Mouse (Mus musculus) heart, postnatal 0 days (tissue): ENCODE data around the gene Stradb. TPM values are rescaled to one million over a fixed set of nuclear protein-coding genes. Genes with fewer than 3 reads are reported as not detected.

Source experiments
- ATAC-seq: fragments of 200-750 bp; cut with Nextera tagmentation; 2 replicates; pipeline ENCODE4 v1.8.0; 2017; ENCODE audit warnings: low read depth, moderate number of reproducible peaks, moderate library complexity; ENCODE audit not compliant: insufficient read depth
- DNase-seq: peaks from one replicate; pipeline ENCODE4 v3.0.0-alpha.2; 2016; ENCODE audit warnings: low spot score
- H3K27ac ChIP-seq: fragments of 300-500 bp; sonication (generic); 2 replicates; pipeline ENCODE4 v1.5.1; 2014; ENCODE audit warnings: low read depth, mild to moderate bottlenecking
- H3K27me3 ChIP-seq: fragments of 300-500 bp; sonication (generic); 2 replicates; pipeline ENCODE4 v1.6.1; 2014; ENCODE audit warnings: low read length, mixed read lengths; ENCODE audit not compliant: control insufficient read depth, insufficient read depth
- H3K36me3 ChIP-seq: fragments of 300-500 bp; sonication (generic); replicated peaks from 2 replicates; pipeline ENCODE4 v1.6.1; 2014; ENCODE audit warnings: low read length, mixed read lengths; ENCODE audit not compliant: control insufficient read depth, insufficient read depth
- H3K4me1 ChIP-seq: fragments of 300-500 bp; sonication (generic); 2 replicates; pipeline ENCODE4 v1.6.1; 2014; ENCODE audit warnings: antibody characterized with exemption; ENCODE audit not compliant: control insufficient read depth, insufficient read depth
- H3K4me2 ChIP-seq: fragments of 300-500 bp; sonication (generic); 2 replicates; pipeline ENCODE4 v1.6.1; 2014; ENCODE audit warnings: low read depth, mild to moderate bottlenecking, low read length, moderate library complexity
- H3K4me3 ChIP-seq: fragments of 300-500 bp; sonication (generic); 2 replicates; pipeline ENCODE4 v1.5.1; 2014; ENCODE audit warnings: low read depth, low read length
- H3K9ac ChIP-seq: fragments of 300-500 bp; sonication (generic); replicated peaks from 2 replicates; pipeline ENCODE4 v1.6.1; 2014; ENCODE audit warnings: low read depth, low read length, mixed read lengths
- H3K9me3 ChIP-seq: fragments of 300-500 bp; sonication (generic); replicated peaks from 2 replicates; pipeline ENCODE4 v1.6.1; 2016; ENCODE audit warnings: low read length; ENCODE audit not compliant: control insufficient read depth
- CTCF ChIP-seq: IDR thresholded peaks from 2 replicates; pipeline ENCODE4 v1.5.1; 2016; ENCODE audit warnings: antibody characterized with exemption, control low read depth, low read depth
- EP300 ChIP-seq: IDR thresholded peaks from 2 replicates; pipeline ENCODE4 v1.6.1; 2016; ENCODE audit warnings: antibody characterized with exemption, low read depth
- WGBS: fragments of 180-500 bp; shearing (Covaris S2); extraction: QIAGEN DNeasy Blood & Tissue Kit; methylation state at CpG from one replicate; pipeline ENCODE4 v1.1.7; 2014; 5-methylcytosine and 5-hydroxymethylcytosine counted together
- polyA plus RNA-seq: library from polyadenylated mRNA; unstranded; fragments of >200 nt; fragmentation: Nextera tagmentation; extraction: Ambion mirVana; gene quantifications from 2 replicates; pipeline ENCODE4 v1.2.1, GENCODE M21; 2015
- total RNA-seq: library from RNA; depleted of rRNA; stranded (reverse); fragments of >200 nt; gene quantifications from 2 replicates; pipeline ENCODE4 v1.2.3, GENCODE M21; 2014; ENCODE audit warnings: low replicate concordance

Stradb gene
- total and polyA plus RNA-seq, 2 experiments from 2014 or later = 22.7 to 25.1 TPM

GRCm38 (mm10) chr1:58962418-58962817 lies 10.9 kb upstream of the Stradb start:
- WGBS = 56% methylated on average over 5 of the region's 5 CpGs
- H3K27ac ChIP-seq = no peak overlapping the region
- H3K4me1 ChIP-seq = peaks cover 50% of the 10 kb centered on the region
- H3K9ac ChIP-seq = no peak overlapping the region
- no peak for DNase-seq
- H3K4me2 ChIP-seq = no peak overlapping the region
- H3K4me3 ChIP-seq = no peak overlapping the region
- no peaks in the 10 kb centered on the region for H3K27me3 ChIP-seq
- no peak for ATAC-seq
- H3K9me3 ChIP-seq = no peaks in the 10 kb centered on the region
- H3K36me3 ChIP-seq = no peaks in the 10 kb centered on the region
- TF ChIP-seq EP300 (no peak), CTCF (no peak)

GRCm38 (mm10) chr1:58962865-58963264 lies 10.5 kb upstream of the Stradb start:
- H3K27me3 ChIP-seq = no peaks in the 10 kb centered on the region
- H3K9ac ChIP-seq = no peak overlapping the region
- DNase-seq (no peak), ATAC-seq (no peak)
- no peak overlapping the region for H3K4me2 ChIP-seq
- TF ChIP-seq EP300 (no peak), CTCF (no peak)
- no peaks in the 10 kb centered on the region for H3K9me3 ChIP-seq
- H3K4me1 ChIP-seq = peaks cover 46% of the 10 kb centered on the region
- H3K36me3 ChIP-seq = no peaks in the 10 kb centered on the region
- H3K4me3 ChIP-seq = no peak overlapping the region
- no peak overlapping the region for H3K27ac ChIP-seq

DNA sequence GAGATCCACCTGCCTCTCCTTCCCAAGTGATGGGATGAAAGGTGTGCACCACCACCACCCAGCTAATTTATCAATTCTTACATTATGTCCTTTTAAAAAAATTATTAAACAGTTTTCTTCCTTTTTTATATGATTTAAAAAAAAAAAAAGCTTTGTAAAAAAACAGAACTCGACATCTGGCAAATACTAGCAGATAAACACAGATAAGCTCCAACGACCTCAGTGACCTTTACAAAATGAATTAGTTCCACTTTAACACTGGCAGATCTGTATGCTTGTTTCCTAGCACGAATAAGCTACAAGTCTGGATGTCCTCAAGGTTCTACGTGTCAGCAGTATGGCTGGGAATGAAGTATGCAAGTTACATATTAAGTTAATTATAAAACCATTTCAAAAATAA lies 5.8 kb upstream of the Stradb start:
- H3K27ac ChIP-seq = no peak overlapping the region
- no peaks in the 10 kb centered on the region for H3K36me3 ChIP-seq
- WGBS = 33% methylated on average over 4 of the region's 4 CpGs
- no peak overlapping the region for H3K4me2 ChIP-seq
- no peak overlapping the region for H3K9ac ChIP-seq
- DNase-seq (no peak), ATAC-seq (no peak)
- H3K4me1 ChIP-seq = peaks cover 48% of the 10 kb centered on the region
- no peaks in the 10 kb centered on the region for H3K27me3 ChIP-seq
- H3K4me3 ChIP-seq = no peak overlapping the region
- TF ChIP-seq EP300 = no peak
- TF ChIP-seq CTCF = no peak
- H3K9me3 ChIP-seq = no peaks in the 10 kb centered on the region

- WGBS = 26% methylated on average over 5 of the region's 5 CpGs
- Histone ChIP-seq H3K9me3 (no peaks in the 10 kb centered on the region), H3K9ac (peak overlapping the region; percentile 33; the same call in 1 of the 2 replicates), H3K36me3 (no peaks in the 10 kb centered on the region), H3K4me3 (peak overlapping the region; percentile 8; the same call in 1 of the 2 replicates), H3K4me1 (peaks cover 53% of the 10 kb centered on the region), H3K27me3 (no peaks in the 10 kb centered on the region), H3K4me2 (peak overlapping the region; percentile 89), H3K27ac (peak overlapping the region; percentile 47)
- DNase-seq (no peak), ATAC-seq (no peak)
- TF ChIP-seq EP300 (no peak), CTCF (no peak)
These were observed 3.3 kb upstream of the Stradb start for GRCm38 (mm10) chr1:58970054-58970453.

DNA sequence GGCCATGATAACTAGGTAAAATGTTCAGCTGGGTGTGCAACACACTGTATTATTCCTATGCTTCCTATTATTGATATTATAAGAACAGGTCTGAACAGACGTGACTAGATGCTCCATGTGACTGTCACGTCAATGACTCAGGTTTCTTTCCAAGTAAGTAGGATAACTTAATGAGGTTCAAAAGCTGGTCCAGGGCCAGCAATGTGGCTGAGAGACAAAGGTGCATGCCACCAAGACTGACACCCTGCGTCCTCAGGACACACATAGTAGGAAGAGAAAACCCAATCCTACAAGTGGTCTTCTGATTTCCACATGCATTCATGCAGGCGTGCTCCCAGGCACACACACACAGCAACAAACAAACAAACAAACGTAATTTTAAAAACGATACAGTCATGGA lies 2.2 kb upstream of the Stradb start:
- 62% methylated on average over 6 of the region's 6 CpGs for WGBS
- Histone ChIP-seq H3K4me2 (peak overlapping the region; percentile 89), H3K4me3 (peak overlapping the region; percentile 83; the same call in 1 of the 2 replicates), H3K4me1 (peaks cover 56% of the 10 kb centered on the region), H3K9ac (no peak overlapping the region), H3K9me3 (no peaks in the 10 kb centered on the region), H3K36me3 (no peaks in the 10 kb centered on the region), H3K27ac (0 out of 2 replicates have a peak overlapping the region, but pooled peaks have one; percentile 47), H3K27me3 (no peaks in the 10 kb centered on the region)
- DNase-seq = no peak
- ATAC-seq = no peak
- no peak for TF ChIP-seq EP300

GRCm38 (mm10) chr1:58972851-58973365 lies 414 bp upstream of the Stradb start:
- H3K27me3 ChIP-seq = no peaks in the 10 kb centered on the region
- no peak for TF ChIP-seq EP300
- no peak for TF ChIP-seq CTCF
- H3K4me3 ChIP-seq = peak overlapping the region; percentile 83
- peak overlapping the region; percentile 78 for H3K9ac ChIP-seq
- H3K36me3 ChIP-seq = 0 out of 2 replicates have a peak, but pooled peaks cover 6% of the 10 kb centered on the region
- DNase-seq = no peak
- peaks cover 46% of the 10 kb centered on the region for H3K4me1 ChIP-seq
- peak overlapping the region; percentile 92 for H3K27ac ChIP-seq
- ATAC-seq = no peak
- H3K4me2 ChIP-seq = peak overlapping the region; percentile 89
- H3K9me3 ChIP-seq = no peaks in the 10 kb centered on the region
- under 1% methylated on average over 28 of the region's 28 CpGs for WGBS
